Mouse (Mus musculus) stomach, postnatal 0 days (tissue): ENCODE measurements around the gene Gpsm2. TPM values are rescaled to one million over a fixed set of nuclear protein-coding genes. Genes with fewer than 3 reads are reported as not detected.
A peak's percentile ranks its signal among the peaks of the same experiment; 100 is the strongest.

Experiments
- ATAC-seq: fragments of 200-750 bp; cut with Nextera tagmentation; 2 replicates; pipeline ENCODE4 v1.8.0; 2017; ENCODE audit not compliant: low FRiP score, low TSS enrichment
- DNase-seq: peaks from one replicate; pipeline ENCODE4 v3.0.0-alpha.2; 2016; ENCODE audit warnings: low spot score
- H3K27ac ChIP-seq: fragments of 300-500 bp; sonication (generic); replicated peaks from 2 replicates; pipeline ENCODE4 v1.5.1; 2014; ENCODE audit warnings: mild to moderate bottlenecking, control low read depth
- H3K27me3 ChIP-seq: fragments of 300-500 bp; sonication (generic); 2 replicates; pipeline ENCODE4 v1.6.1; 2014; ENCODE audit warnings: low read length; ENCODE audit not compliant: control insufficient read depth, insufficient read depth
- H3K36me3 ChIP-seq: fragments of 300-500 bp; sonication (generic); 2 replicates; pipeline ENCODE4 v1.6.1; 2014; ENCODE audit warnings: low read length, mixed read lengths; ENCODE audit not compliant: control insufficient read depth, insufficient read depth
- H3K4me1 ChIP-seq: fragments of 300-500 bp; sonication (generic); replicated peaks from 2 replicates; pipeline ENCODE4 v1.6.1; 2014; ENCODE audit warnings: antibody characterized with exemption; ENCODE audit not compliant: control insufficient read depth, insufficient read depth
- H3K4me2 ChIP-seq: fragments of 300-500 bp; sonication (generic); replicated peaks from 2 replicates; pipeline ENCODE4 v1.6.1; 2014; ENCODE audit warnings: low read depth, mild to moderate bottlenecking, control low read depth, moderate library complexity
- H3K4me3 ChIP-seq: fragments of 300-500 bp; sonication (generic); 2 replicates; pipeline ENCODE4 v1.5.1; 2014; ENCODE audit warnings: low read depth, low read length, control low read depth
- H3K9ac ChIP-seq: fragments of 300-500 bp; sonication (generic); 2 replicates; pipeline ENCODE4 v1.6.1; 2014; ENCODE audit warnings: mild to moderate bottlenecking, low read length, control low read depth, mixed read lengths
- H3K9me3 ChIP-seq: fragments of 300-500 bp; sonication (generic); 2 replicates; pipeline ENCODE4 v1.6.1; 2016; ENCODE audit warnings: low read length; ENCODE audit not compliant: control insufficient read depth
- CTCF ChIP-seq: IDR thresholded peaks from 2 replicates; pipeline ENCODE4 v1.5.1; 2016; ENCODE audit warnings: antibody characterized with exemption, low read depth, mild to moderate bottlenecking, moderate library complexity
- EP300 ChIP-seq: optimal IDR thresholded peaks from 2 replicates; pipeline ENCODE3; 2016; ENCODE audit warnings: antibody characterized with exemption
- WGBS: fragments of 180-500 bp; shearing (Covaris S2); extraction: QIAGEN DNeasy Blood & Tissue Kit; methylation state at CpG from one replicate; pipeline ENCODE4 v1.1.7; 2014; 5-methylcytosine and 5-hydroxymethylcytosine counted together
- polyA plus RNA-seq: library from polyadenylated mRNA; unstranded; fragments of >200 nt; fragmentation: Nextera tagmentation; extraction: Ambion mirVana; gene quantifications from 2 replicates; pipeline ENCODE4 v1.2.1, GENCODE M21; 2015

Gpsm2 gene
- polyA plus RNA-seq, result 31.1 and 32.0 TPM in 2 replicates

DNA sequence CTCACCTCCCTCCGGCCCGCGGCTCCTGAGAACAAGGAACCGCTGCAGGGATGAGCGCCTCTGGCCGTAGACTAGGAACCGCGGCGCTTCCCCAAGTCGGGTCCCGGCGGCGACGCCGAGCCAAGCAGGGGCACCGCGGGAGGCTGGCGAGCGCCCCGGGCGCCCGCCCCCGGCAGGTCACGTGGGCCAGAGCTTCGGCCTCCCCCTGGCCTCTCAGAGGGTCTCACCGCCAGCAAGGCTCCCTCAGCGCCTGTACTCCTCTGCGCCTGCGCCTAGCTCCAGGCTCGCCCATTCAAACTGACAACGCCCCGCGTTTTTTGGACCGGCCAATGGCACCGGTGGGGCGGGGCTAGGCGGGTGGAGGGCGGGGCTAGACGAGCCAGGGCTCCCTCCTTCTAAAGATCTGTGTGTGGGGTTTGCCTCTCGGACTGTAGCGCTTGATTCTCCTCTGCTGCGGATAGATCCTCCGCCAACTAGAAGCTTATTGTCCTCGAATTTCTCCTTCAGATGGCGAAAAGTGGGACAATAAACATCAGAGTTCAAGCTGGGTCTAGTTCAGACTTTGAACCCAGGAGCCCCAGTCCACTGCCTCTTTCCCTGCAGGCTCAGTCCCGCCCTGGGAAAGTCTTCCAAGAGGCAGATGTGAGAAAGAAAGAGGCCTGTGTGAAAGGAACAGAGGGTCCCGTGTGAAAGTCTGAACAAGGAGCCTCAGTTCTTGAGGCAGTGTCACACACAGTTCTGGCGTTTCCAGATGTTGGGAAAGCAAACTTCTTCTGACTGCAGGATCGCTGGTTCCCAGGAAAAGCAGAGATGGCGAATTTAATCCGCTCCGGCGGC is at the start of gene Gpsm2:
Gene Gpsm2, minus strand, starts transcription at position 274 of the 837 bp plus-strand sequence.
- TF ChIP-seq EP300 (no peak), CTCF (no peak)
- Histone ChIP-seq H3K27me3 (no peaks in the 10 kb centered on the region), H3K27ac (peak within 1 kb of the TSS; percentile 91), H3K36me3 (no peaks in the 10 kb centered on the region), H3K9me3 (no peaks in the 10 kb centered on the region), H3K4me3 (peak within 1 kb of the TSS; percentile 78), H3K4me2 (peak within 1 kb of the TSS; percentile 65), H3K4me1 (no peaks in the 10 kb centered on the region), H3K9ac (peak within 1 kb of the TSS; percentile 75)
- DNase-seq (peak; percentile 98), ATAC-seq (peak; percentile 97)
- 2% methylated on average over 53 of the region's 53 CpGs for WGBS

DNA sequence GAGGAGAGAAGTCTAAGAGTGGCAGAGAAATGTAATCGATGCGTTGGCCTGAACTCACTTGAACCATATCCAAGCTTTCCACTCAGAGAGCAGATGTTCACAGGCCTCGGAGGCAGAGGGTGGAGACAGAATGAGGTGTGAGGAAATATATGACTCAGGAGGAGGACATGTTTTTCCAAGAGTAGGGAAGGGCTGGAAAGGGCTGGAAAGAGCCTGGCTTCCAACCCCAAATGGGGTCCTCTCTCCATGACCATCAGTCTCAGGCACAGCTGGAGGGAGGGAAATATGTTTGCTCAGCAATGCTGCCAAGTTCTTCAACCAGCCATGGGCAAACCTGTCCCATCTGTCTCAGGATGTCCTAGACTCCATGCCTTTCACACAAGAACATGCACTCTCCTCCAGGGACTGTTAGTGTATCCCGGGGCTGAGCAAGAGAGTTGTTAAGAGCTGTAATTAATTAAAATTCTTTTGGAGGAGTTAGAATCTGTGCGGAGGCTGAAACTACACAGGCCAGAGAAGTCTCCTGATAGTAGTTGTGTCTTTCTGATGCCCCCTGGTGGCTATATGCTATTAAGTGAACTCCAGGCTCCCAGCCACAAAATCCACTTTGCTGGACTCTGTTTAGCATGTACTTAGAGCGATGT is 48.7 kb upstream of the Gpsm2 start:
- peak; percentile 62 for DNase-seq
- WGBS, result 13% methylated on average over 6 of the region's 6 CpGs
- H3K9me3 ChIP-seq, result no peaks in the 10 kb centered on the region
- H3K9ac ChIP-seq, result no peak overlapping the region
- peaks cover 2% of the 10 kb centered on the region; the same call in 1 of the 2 replicates for H3K4me1 ChIP-seq
- H3K4me3 ChIP-seq, result no peak overlapping the region
- H3K36me3 ChIP-seq, result no peaks in the 10 kb centered on the region
- H3K27ac ChIP-seq, result peak overlapping the region; percentile 83
- ATAC-seq, result peak; percentile 77
- no peak overlapping the region for H3K4me2 ChIP-seq
- H3K27me3 ChIP-seq, result no peaks in the 10 kb centered on the region
- TF ChIP-seq CTCF (peak; percentile 87), EP300 (no peak)

DNA sequence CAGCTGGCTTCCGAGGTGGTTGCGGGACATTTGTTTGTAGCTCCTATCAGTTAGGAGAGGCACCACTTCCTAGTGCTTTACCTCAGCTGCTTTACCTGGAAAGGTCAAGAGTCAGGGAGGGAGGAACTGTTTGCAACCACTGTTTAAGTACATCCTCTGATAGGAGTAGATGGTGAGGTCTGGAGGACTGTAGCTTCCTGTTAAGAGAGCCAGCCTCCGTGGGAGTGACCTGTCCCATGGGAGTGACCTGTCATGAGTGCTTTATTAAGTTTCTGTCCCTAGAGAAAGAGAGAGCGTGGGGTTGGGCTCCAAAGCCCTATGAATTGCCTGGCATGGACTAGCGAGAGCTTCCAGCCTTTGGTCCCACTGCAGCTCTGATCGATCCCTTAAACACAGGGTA is 47.4 kb upstream of the Gpsm2 start:
- TF ChIP-seq CTCF (no peak), EP300 (no peak)
- ATAC-seq (peak; percentile 75), DNase-seq (peak; percentile 40)
- no peaks in the 10 kb centered on the region for H3K27me3 ChIP-seq
- WGBS, result 59% methylated on average over 6 of the region's 6 CpGs
- no peaks in the 10 kb centered on the region for H3K9me3 ChIP-seq
- H3K36me3 ChIP-seq, result no peaks in the 10 kb centered on the region
- H3K27ac ChIP-seq, result no peak overlapping the region
- no peak overlapping the region for H3K4me3 ChIP-seq
- H3K4me1 ChIP-seq, result peaks cover 2% of the 10 kb centered on the region
- H3K4me2 ChIP-seq, result no peak overlapping the region
- no peak overlapping the region for H3K9ac ChIP-seq

DNA sequence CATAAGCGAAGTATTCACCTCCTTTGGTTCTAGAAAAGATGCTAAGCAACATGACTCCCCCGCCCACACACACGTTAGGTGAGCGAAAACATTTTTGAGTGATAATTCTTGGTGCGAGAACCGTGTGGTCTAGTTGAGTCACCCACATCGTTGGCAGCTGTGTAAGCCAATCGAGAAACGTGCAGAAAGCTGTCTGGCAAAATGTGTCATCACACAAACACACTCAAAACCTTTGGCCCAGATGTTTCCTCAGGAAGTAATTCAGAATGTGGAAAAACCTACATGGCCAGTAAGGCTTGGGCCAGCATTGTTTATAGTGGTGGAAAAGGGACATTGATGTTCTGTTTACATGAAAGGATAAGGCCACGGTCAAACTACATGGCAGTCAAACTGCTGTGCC is 45.3 kb upstream of the Gpsm2 start:
- no peak overlapping the region for H3K4me3 ChIP-seq
- no peaks in the 10 kb centered on the region for H3K36me3 ChIP-seq
- no peak overlapping the region for H3K4me2 ChIP-seq
- TF ChIP-seq EP300 (no peak), CTCF (no peak)
- no peaks in the 10 kb centered on the region for H3K9me3 ChIP-seq
- no peaks in the 10 kb centered on the region for H3K27me3 ChIP-seq
- H3K9ac ChIP-seq, result no peak overlapping the region
- peaks cover 6% of the 10 kb centered on the region for H3K4me1 ChIP-seq
- no peak overlapping the region for H3K27ac ChIP-seq
- no peak for DNase-seq
- 46% methylated on average over 10 of the region's 10 CpGs for WGBS
- ATAC-seq, result no peak

DNA sequence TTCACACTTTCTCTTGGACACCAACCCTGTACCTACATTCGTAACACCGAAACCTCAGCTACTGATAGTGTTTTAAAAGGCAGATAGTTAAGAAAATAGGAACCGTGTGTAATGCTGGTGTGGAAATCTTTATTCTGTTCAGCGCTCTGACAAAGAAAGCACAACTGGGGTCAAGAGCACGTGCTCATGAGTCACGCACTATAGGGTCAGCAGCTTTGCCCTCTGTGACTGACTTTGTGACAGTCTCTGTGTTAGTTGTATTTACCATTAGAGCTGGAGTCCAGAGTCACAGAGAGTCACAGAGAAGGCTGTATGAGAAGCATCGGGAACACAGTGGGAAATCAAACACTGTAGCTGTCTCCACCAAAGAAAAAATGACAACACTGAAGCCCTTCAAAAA is 44.8 kb upstream of the Gpsm2 start:
- TF ChIP-seq EP300 (no peak), CTCF (no peak)
- H3K4me2 ChIP-seq, result no peak overlapping the region
- H3K27ac ChIP-seq, result no peak overlapping the region
- H3K36me3 ChIP-seq, result no peaks in the 10 kb centered on the region
- whole genome bisulfite sequencing, result 72% methylated on average over 7 of the region's 7 CpGs
- peaks cover 9% of the 10 kb centered on the region for H3K4me1 ChIP-seq
- ATAC-seq (no peak), DNase-seq (no peak)
- H3K9ac ChIP-seq, result no peak overlapping the region
- H3K27me3 ChIP-seq, result no peaks in the 10 kb centered on the region
- H3K9me3 ChIP-seq, result no peaks in the 10 kb centered on the region
- no peak overlapping the region for H3K4me3 ChIP-seq

DNA sequence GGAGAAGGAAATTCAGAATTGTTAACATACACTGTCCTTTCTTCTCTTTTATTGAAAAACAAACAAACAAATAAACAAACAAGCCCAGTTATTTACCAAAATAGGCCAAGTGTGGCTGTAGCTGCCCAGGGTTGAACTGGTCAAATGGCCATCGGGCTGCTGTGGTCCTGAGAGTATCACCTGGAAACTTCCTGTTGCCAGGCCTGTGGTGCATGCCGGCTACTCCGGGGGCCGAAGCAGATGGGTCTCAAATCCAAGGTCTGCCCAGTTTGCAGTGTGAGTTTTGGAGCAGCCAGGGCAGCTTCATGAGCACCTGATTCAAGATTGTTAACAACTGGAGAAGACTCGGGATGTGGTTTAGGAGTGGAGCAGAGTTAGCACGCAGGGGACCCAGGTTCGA is 43.4 kb upstream of the Gpsm2 start:
- H3K9me3 ChIP-seq, result no peaks in the 10 kb centered on the region
- H3K27me3 ChIP-seq, result no peaks in the 10 kb centered on the region
- DNase-seq (no peak), ATAC-seq (no peak)
- WGBS, result 87% methylated on average over 7 of the region's 7 CpGs
- no peak overlapping the region for H3K9ac ChIP-seq
- no peak overlapping the region for H3K4me3 ChIP-seq
- no peak overlapping the region for H3K27ac ChIP-seq
- TF ChIP-seq CTCF (no peak), EP300 (no peak)
- H3K4me1 ChIP-seq, result peaks cover 7% of the 10 kb centered on the region
- no peaks in the 10 kb centered on the region for H3K36me3 ChIP-seq
- no peak overlapping the region for H3K4me2 ChIP-seq
